In the genomic region with DNA sequence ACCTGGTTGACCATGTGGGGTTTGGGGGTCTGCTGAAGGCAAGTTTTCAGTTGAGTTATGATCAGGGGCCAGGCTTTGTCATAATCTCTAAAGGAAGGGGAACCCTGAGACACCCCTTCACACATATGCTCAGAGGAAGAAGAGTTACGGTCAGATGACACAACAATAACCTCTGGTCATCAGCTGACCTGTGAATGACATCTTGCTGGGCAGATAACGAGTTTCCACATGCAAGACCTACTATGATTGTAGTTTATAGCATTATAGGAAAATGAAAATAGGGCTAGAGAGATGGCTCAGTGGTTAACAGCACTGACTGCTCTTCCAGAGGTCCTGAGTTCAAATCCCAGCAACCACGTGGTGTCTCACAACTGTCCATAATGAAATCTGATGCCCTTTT, we compare ENCODE assay signal across 30 mouse cellular contexts. TPM values are rescaled to one million over a fixed set of nuclear protein-coding genes. Genes with fewer than 3 reads are reported as not detected.
"Had no signal": no experiment of that assay in that cellular context is flagged by ENCODE, and none has a peak within 500 bp of the region (broad histone marks: within the 10 kb centered on the region; RNA-seq: fewer than 3 reads in every experiment).

No protein-coding gene starts in this region.

- H3K4me2 ChIP-seq: heart, embryonic 12.5 days; hindbrain, embryonic 12.5 days; hindbrain, embryonic 14.5 days; intestine, embryonic 15.5 days; limb, embryonic 12.5 days; liver, embryonic 12.5 days had no signal

- DNase-seq: gastrocnemius, adult 2 months; gastrocnemius, postnatal 10 days; gastrocnemius, postnatal 25 days; heart, adult 18-20 months; heart, postnatal 10 days; heart, postnatal 4 days; kidney, adult 18-20 months; kidney, postnatal 10 days; kidney, postnatal 4 days; liver had no signal

- H3K36me3 ChIP-seq: heart, embryonic 12.5 days; hindbrain, embryonic 10.5 days; hindbrain, embryonic 12.5 days; intestine, embryonic 15.5 days; limb, embryonic 10.5 days; limb, embryonic 12.5 days had no signal

- H3K9me3 ChIP-seq: heart, embryonic 10.5 days; hindbrain, embryonic 10.5 days; hindbrain, embryonic 12.5 days; intestine, embryonic 15.5 days; limb, embryonic 10.5 days; liver, embryonic 12.5 days had no signal

- H3K9ac ChIP-seq: heart, embryonic 12.5 days; hindbrain, embryonic 12.5 days; hindbrain, embryonic 14.5 days; intestine, embryonic 15.5 days; limb, embryonic 12.5 days; liver, embryonic 12.5 days; liver, embryonic 14.5 days had no signal

- H3K4me3 ChIP-seq: gastrocnemius, adult 2 months; heart, embryonic 10.5 days; heart, embryonic 12.5 days; hindbrain, embryonic 10.5 days; hindbrain, embryonic 12.5 days; intestine, embryonic 15.5 days; layer of hippocampus, adult 2 months; left cerebral cortex, adult 2 months; limb, embryonic 10.5 days; limb, embryonic 12.5 days; liver, embryonic 12.5 days had no signal

- H3K27me3 ChIP-seq: heart, embryonic 12.5 days; hindbrain, embryonic 12.5 days; intestine, embryonic 15.5 days; liver, embryonic 12.5 days had no signal

- H3K27ac ChIP-seq: heart, embryonic 10.5 days; hindbrain, embryonic 10.5 days; hindbrain, embryonic 12.5 days; hindbrain, embryonic 14.5 days; intestine, embryonic 15.5 days; layer of hippocampus, adult 2 months; left cerebral cortex, adult 2 months; limb, embryonic 10.5 days; limb, embryonic 12.5 days; liver, embryonic 12.5 days; liver, embryonic 14.5 days had no signal

- ATAC-seq: hindbrain, embryonic 16.5 days; inflammation-experienced regulatory T-cells, adult 6 months; intestine, embryonic 15.5 days; intestine, postnatal 0 days; liver, embryonic 12.5 days had no signal

RNA-seq across cellular contexts. Expression of a gene that starts 20.8 kb away (rescaled TPM):
- polyA plus RNA-seq: inflammation-experienced regulatory T-cells, adult 6 months had no signal

RNA-seq across cellular contexts. Expression of a gene that starts 24.9 kb away (rescaled TPM):
- total RNA-seq: granulocyte monocyte progenitor cell, adult 5-6 weeks had no signal

RNA-seq across cellular contexts. Expression of a gene that starts 49.1 kb away (rescaled TPM):
- total RNA-seq: gastrocnemius, postnatal 25 days; layer of hippocampus, postnatal 10 days; layer of hippocampus, postnatal 25 days; left cerebral cortex, adult 2 months; left cerebral cortex, postnatal 14 days had no signal
- polyA plus RNA-seq: hindbrain, embryonic 10.5 days; hindbrain, embryonic 12.5 days; hindbrain, embryonic 14.5 days; intestine, embryonic 15.5 days; intestine, postnatal 0 days; kidney, embryonic 16.5 days; limb, embryonic 10.5 days; limb, embryonic 12.5 days; liver, embryonic 12.5 days had no signal
